Mouse (Mus musculus) CD4-positive helper T cell, adult 2 months (primary cell): ENCODE data around the gene Rrp7a.
"Not testable (repeated sequence)": the region's sequence is repeated elsewhere in the genome, so short reads cannot be mapped to it uniquely, and the experiment has no call there.

Experiments used
- DNase-seq: peaks from one replicate; pipeline ENCODE4 v3.0.0-alpha.2; 2012; ENCODE audit warnings: low read depth, missing footprints, low spot score

The Rrp7a gene

DNA sequence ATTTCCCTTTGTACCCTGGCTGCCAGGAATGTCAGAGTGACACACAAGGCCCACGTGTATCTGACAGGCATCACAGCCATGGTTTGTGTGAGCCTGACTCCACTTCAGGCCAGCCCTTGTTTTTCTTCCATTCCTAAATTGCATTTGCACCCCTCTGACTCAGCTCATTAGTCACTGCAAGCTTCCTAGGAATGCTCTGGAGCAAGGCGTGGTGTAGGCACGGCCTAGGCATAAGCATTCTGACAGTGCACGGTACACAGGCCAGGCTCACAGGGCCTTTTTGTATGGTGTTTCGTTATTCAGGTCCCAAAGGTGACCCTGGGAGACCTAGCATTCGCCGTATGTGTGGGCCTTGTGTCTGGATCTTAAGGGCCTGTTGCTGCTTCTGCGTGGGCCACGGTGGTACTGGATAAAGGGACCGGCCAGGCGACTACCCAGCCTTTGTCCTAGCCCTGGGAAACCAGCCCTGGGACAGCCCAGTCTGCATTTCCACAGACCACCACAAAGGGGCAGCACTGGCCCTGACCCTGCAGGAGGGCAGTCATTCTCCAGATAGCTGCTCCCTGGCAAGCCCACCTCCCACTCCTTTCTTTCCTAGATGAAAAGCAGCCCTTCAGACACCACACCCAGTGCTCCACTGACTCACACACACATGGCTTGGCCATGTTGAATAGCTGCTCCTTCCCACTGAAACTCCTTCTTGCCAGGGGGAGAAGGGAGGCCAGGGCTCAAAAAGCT lies 34.5 kb upstream of the Rrp7a start:
- DNase-seq: peak; percentile 42

DNA sequence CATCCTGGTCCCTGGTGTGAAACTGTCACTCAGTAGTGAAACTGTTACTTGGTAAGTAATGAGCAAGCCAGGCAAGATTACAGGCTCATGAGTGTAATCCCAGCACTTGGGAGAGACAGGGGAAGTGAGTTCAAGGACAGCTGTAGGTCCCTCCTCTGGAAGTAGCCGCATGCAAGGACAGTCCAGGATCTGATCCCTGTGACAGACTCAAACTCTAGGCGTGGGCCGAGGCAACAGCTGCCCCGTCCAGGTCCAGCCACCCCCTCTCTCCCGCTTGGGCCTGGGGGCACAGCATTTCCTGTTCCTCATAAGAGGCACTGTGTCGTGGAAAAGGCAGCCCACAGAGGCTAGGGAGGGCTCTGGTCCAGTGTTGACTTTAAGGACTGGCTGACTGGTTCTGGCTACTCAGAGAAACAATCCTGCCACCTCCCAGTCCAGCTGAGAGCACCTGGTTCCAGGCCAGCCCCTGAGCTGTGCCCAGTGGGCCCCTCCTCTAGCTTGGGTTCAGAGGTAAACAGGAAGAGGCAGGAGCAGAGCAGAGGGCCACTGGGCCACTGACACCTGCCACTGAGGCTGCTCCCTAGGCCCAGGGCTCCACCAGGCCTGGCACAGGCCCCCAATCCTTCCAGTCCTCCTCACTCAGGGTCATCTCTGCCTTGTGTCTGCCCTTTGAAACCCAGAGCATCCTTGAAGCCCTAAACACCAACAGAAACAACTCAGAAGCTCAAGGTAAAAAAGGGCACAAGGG lies 33.2 kb upstream of the Rrp7a start:
- no peak for DNase-seq

DNA sequence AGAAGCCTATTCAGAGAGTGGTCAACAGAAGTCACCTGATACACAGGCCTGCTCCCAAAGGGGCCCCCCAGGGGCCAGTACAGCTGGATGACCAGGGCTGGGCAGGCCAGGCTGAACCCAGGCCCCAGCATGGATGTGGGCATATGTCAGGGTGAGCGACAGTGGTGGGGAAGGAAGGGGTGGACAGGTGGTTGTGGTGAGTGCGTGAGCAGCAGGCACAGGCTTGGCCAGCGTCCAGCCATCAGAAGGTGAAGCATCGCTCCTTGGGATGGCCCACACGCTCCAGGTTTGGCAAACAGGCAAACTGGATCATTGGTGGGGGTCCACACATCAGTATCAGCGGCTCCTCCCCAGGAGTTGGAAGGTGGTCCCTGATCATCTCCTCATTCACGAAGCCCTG lies 31.7 kb upstream of the Rrp7a start:
- no peak for DNase-seq

DNA sequence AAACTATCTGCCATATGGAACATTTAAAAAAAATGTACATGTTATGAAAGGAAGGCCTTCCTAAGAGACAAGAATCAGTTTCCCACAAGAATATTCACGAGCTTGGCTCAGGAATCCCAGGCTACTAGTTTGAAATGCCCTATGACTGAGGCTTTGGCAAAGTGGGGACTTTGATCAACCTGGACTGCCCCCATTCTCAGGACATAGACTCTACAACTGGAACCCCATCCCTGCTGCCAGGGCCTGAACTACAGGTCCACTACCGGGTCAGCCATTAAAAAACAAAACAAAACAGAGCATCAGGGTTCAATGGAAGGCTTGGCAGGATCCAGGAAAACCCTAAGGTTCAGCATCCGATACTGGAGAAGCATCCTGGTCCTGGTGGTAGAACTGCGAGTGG lies 28.1 kb upstream of the Rrp7a start:
- DNase-seq: no peak

DNA sequence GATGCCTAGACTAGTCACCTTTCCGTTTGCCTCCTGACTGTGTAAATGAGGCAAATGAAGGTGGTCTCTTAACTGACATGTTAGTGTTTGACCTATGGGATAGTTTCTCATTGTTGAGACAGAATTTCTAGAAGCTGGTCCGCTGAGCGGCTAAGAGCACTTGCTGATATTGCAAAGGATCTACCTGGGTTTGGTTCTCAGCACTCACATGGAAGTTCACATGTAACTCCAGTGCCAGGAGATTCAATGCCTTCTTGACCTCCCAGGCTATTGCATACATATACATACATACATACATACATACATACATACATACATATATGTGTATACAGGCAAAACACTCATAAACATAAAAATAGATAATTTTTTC lies 27.5 kb upstream of the Rrp7a start:
- DNase-seq: no peak

DNA sequence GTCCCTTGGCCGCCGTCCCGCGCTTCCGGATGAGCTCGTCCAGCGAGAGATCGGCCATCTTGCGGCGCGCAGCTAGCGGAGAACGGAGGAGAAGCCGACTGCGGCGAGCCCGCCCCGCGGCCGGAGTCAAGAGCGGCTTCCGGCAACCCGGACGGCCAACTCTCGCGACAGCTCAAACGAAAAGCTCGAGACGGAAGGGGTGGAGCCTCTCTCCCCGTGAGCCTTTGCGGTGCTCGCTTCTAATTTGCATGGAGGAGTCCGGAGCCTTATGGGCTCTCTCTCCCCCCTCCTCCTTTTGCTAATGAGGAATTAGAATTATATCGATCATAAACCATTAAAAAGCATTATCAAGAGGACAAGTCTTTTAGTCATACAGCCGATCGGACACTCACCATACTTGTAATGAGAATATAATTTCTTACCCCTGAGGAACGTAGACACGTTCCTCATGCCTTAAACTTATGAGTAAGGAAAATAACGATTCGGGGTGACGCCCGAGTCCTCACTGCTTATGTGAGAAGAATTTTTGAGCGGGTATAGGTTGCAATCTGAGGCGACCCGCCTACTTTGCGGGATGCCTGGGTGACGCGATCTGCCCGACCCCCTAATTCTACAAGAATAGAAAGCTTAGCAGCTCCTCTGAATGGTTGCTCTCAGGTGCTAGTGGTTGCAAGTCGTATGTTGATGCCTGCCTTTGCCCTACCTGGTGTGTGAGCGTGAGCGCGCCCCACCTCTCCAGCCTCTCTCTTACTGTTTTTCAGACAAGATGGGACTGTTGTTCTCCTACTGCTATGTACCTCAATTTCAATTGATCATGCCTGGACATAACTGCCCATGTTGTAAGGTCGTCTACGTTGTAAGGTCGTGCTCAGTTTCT lies 26.8 kb upstream of the Rrp7a start, which contains the start of gene Poldip3:
Gene Poldip3, minus strand, starts transcription at position 189 of the 877 bp plus-strand sequence.
- peak; percentile 98 for DNase-seq

DNA sequence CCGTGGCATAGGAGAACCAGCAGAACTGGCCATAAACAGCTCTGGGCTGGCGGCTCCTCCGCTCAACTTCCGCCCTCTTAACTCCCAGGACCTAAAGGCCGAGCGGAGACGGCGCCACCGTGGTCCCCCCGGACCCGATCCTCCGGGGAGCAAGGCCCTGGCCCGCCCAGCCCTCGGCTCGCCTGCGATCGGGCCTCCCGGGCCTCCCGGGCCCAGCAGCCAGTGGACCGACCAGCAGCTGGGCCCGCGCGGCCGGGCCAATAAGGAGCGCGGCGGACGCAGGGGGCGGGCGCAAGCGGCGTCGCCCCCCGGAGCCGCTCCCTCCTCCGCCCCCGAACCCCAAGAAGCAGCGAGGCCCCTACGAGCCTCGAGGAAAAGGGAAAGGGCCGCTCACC lies 26.2 kb upstream of the Rrp7a start:
- no peak for DNase-seq

DNA sequence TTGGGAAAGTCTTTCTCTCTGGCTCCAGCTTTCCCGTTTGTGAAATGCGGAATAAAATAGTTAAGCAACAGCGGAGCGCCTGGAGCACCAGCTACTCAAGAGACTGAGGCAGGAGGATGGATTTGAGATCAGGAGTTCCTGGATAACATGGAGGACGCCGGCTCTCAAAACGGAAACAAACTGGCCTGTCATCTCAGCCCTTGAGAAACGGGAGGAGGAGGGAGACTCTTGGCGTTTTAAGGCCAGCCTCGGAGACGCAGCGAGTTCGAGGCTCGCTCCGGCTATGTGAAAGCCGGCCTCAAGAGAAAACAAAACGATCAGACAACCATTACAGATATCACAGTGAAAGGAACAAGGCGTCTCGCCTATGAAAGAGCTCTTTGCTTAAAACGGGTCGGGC lies 25.8 kb upstream of the Rrp7a start:
- DNase-seq: no peak

DNA sequence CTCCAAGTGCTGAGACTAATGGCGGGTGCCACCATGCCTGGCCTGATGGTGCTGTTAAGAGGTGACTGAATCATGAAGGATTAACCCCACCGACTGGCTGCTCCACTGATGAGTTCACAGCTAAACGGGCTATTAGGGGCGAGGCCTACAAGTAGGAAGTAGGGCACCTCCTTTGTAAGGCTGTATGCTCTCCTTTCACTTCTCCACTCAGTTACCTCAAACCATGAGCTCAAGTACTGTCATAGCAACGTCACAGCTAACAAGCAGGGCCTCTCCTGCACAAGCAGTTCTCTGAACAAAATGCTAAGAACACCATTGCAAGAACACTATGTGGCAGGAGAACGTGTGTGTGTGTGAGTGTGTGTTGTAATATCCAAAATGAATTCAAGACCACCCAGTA lies 22.9 kb upstream of the Rrp7a start:
- DNase-seq: no peak

DNA sequence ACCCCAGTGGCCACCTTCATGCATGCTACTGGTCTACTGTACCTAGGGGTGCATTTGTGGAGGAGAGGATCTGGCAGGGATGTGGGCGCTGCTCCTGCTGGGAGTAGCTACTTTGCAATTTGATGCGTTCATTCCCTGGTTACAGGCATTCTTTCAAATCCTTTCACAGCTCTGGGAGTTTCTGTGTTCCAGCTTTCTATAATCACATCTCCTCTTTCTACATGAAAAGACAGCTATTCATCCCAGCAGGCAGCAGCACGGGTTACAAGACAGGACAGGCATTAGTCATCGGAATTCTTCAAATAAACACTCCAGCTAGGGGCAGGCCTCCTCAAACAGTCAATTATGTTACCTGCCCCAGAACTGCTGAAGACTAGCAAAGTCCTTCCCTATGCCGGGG lies 20.3 kb upstream of the Rrp7a start:
- DNase-seq: no peak

DNA sequence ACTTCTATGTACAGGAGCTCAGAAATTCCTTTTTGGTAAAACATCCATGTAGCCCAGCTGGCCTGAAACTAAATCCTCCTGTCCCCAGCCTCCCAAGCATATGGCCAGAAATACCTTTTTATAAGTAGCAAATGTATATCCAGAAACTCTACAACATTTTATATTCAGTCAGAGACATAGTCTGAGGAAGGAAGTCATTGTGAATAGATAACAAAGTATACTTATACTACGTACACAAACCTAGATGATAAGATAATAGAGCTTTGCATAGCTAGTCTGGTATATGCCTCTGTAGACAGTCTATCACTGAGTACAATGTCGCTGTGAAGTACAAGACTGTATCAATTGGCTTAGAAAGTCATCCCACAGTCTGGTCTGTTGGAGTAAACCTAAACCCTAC lies 13.1 kb upstream of the Rrp7a start:
- no peak for DNase-seq

DNA sequence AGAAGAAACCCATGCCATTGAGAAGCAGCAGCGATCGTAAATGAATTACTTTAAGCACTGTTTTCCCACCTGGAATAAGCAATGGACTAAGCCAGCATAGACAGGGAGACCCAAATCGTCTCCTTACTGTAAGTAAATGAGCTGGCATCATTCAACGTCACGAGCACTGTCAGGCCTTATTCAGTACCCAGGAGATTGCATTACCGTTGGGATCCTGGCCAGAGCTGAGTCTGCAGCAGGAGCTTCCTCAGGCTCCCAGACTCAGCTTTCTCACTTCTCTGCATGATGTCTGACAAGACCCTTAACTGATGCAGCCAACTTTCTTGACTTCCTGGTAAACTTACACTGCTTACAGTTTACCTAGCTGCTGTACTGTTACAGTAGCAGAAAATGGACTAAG lies 12.1 kb upstream of the Rrp7a start:
- no peak for DNase-seq

DNA sequence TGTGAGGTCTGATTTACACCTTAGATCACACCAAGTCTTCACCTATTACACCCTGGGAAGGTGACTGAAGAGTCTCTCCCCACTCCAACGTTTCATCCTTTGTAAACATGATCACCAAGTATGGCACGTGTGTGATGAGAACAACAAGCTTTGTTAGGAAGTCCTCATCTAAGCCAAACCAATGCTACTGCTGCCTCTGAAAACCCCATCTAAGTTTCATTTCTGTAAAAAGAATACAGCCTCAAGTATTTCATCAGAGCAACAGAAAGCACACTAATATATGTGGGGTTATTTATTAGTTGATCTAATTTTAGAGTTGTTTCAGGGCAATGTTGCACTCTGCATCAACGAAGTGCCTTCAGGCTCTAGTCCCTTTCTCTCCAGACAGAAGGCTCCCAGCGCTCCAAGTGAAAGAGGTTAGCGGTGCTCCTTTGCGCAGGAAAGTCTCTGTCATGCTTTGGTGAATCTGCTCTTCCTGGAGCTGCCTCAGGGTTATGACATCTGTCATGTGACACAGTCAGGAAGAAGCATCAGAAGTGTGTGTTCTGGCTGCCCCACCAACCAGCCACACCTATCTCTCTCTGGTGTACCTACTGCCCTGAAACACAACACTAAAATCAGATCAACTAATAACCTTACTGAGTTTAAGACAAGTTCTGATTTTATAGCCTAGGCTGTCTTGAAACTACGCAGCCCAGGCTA lies 7.1 kb upstream of the Rrp7a start:
- DNase-seq: no peak

DNA sequence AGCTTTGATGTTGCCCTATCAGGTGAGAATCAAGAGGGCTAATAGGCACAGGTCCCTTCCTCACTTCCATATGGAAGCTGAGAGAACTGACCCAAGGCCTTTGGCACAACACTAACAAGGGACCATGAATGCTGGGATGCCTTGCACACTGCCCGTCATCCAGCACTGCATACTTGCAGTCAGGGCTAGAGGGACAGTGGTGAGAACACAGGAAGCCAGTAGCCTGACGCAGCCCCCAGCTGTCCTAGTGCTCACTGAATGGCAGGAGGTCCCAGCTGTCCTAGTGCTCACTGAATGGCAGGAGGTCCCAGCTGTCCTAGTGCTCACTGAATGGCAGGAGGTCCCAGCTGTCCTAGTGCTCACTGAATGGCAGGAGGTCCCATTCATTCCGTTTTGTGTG lies 4.4 kb upstream of the Rrp7a start:
- DNase-seq: not testable (repeated sequence)

DNA sequence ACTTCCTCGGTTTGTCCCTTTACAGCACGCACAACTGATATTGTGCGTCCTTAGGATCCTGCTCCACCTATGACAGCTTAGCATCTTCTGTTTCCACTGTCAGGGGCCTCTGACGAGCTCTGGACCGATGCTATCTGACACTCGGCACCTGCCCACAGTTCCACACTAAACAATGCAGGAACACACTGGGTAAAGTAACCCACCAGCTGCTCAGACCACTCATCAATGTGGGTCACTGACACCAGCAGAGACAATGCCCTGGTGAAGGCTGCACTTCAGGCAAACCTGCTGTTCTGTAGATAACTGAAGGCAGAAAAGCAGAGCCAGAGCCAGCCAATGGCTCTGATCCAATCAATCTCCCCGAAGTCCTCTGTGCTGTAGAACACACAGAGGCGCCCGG lies 4.0 kb upstream of the Rrp7a start:
- no peak for DNase-seq

DNA sequence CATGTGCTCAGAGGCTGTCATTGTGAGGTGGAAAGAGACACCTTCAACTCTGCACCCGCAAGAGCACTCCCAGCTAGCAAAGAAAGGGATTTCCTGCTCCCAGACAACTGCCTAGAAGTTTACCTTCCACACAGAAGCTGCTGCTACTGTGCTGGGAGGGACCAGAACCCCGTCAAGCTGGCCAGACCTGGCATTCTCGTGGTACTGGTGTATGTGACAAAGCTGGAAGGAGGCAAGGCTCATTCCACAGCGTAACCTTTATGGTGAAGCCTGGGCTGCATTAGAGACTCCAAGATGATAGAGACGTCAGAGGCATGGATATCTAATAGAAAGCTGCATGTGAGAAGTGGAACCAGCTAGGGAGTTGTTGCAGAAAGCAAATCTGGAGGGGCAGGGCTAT lies 2.0 kb upstream of the Rrp7a start:
- no peak for DNase-seq

DNA sequence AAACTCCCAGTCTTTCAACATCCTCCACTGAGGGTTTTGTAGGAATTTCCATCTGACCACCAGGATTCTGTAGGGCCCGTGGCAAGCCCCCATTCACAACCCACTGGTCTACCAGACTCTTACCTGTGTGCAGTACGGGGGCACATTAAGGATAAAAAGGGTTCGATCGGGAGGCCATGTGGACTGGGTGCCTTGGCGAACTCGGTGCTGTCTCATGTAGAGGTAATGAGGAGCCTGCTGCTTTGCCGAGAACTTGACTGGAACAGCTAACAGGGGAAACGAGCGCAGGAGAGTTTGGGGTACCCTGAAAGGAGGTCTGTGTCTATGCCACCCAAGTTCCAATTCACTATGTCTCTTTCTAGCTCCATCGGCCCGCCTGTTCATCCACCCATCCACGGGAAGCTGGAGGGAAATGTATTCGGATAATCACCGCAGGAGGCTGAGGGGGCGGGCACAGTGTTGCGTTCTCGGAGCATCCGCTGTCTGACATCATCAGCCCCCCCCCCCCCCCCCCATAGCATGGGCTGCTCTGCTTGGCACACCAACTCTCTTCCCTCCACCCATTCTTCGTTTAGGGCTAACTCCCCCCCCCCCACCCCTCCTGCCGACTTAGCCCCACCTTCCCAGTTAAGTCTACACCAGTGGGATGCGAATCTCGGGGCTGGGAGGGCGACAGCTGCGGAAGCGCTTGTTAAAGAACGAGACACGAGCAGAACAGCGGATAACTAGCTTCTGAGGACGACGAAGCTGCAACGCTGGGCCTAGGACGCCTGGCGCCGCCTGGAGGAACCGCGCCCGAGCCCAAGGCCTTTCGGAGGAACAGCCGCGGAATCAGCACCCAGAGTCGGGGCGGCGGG lies 664 bp downstream of the Rrp7a start:
- DNase-seq: peak; percentile 83

DNA sequence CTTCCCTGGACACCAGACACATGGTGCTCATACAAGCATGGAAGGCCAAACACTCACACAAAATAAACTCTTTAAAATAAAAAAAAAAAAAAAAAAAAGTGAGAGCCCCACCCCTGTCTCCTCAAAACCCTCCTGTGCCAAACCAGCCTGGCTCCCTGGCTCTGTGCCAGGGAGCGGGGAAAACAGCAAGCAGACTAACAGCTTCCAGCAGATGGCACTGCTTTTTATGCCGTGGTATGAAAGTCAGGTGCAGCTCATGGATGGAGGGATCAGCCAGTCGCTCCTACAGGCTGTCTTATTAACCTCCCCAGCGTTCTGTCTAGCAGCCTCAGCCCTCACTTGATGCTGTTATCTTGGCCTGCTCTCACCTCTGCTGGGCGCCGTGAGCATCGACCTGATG lies 4.2 kb downstream of the Rrp7a start:
- DNase-seq: peak; percentile 37

DNA sequence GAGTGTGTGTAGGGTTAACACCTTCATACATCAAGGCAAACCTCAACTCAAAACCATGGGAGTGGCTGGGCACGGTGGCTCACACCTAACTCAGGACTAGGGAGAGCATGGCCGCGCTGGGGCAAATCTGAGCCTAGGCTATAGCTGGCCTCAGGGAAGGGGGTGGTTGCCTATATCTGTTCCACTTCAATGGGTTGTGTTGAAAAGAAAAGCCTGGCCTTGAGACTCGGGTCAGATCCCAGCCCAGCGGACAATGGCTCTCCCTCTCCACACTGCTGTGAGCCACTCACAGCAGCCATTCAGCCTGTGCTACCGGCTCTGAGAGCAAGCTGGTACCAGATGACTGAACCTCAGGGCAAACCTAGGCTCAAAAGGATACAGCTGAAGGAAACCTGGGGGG lies 7.5 kb downstream of the Rrp7a start:
- no peak for DNase-seq

DNA sequence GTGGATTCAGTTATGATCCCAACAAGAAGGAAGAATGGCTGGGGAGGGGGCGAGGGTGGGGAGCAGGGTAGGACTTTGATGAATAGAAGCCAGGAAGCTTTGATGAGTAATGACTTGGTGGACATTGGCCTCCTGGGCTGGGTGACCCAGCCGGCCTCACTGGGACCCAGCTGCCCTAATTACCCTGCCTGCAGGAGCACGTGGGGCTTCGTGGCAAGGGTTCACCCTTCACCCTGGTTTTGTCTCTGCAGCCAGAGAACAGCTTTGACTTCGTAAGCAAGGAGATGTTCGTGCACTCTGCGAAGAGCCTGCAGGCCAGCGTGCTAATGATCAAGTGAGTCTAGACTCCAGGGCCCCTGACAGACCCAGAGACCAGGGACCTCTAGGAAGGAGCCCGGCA lies 8.5 kb downstream of the Rrp7a start:
- no peak for DNase-seq

DNA sequence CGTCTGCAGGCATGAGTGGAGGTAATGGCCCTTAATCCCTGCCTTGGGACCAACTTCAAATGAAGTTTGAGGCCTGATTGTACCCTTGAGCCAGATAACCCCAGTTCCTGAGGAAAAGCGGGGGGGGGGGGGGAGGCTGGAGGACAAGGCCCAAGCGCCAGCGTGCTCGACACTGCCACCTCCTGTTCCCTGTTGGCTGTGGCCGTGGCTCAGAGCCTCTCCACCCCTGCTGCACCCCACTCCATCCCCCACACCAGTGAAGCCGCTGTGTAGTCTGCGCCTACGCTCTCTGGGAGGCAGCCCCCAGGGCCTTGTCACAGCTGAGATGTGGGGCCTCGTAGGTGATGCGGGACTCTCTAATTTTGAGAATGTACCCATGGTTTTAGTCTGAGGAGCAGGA lies 9.7 kb downstream of the Rrp7a start:
- peak; percentile 40 for DNase-seq
